Mouse (Mus musculus): ENCODE data around the gene Mrps23.
A peak's percentile ranks its signal among the peaks of the same experiment; 100 is the strongest.

Gene Mrps23

GRCm38 (mm10) chr11:88207697-88208096 is 3.5 kb downstream of the Mrps23 start:
- no peak for DNase-seq (ENCODE audit: low read depth, low spot score)

- no peak for DNase-seq (ENCODE audit: low read depth, low spot score)
These were observed 7.8 kb downstream of the Mrps23 start for GRCm38 (mm10) chr11:88211824-88212582.

GRCm38 (mm10) chr11:88213757-88214156 is 9.6 kb downstream of the Mrps23 start:
- peak; percentile 24 for DNase-seq (ENCODE audit: low read depth, low spot score)

GRCm38 (mm10) chr11:88214881-88215831 is 11.0 kb downstream of the Mrps23 start:
- peak; percentile 97 for DNase-seq (ENCODE audit: low read depth, low spot score)

GRCm38 (mm10) chr11:88216231-88216685 is 12.1 kb downstream of the Mrps23 start:
- peak; percentile 85 for DNase-seq (ENCODE audit: low read depth, low spot score)

DNA sequence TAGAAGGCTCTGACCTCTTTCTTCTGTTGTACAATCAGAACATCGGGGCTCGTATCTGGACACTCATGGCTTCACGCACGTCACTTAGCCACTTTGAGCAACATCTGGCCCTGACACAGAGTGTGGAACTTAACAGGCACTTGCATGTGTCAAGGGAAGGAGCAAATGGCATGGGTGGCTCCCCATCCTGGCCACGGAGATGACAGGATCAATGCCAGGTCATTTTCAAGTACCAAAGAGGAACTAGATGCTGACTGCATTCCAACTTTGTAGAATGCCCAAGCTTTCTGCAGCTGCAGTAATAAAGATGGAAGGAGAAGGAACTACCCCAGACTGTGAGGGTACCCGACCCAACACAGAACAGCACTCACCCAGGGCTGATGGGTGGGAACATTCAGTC is 14.0 kb downstream of the Mrps23 start:
- no peak for DNase-seq (ENCODE audit: low read depth, low spot score)

GRCm38 (mm10) chr11:88218586-88218985 is 14.4 kb downstream of the Mrps23 start:
- no peak for DNase-seq (ENCODE audit: low read depth, low spot score)

- DNase-seq (ENCODE audit: low read depth, low spot score) = no peak
These were observed 17.8 kb downstream of the Mrps23 start for GRCm38 (mm10) chr11:88221929-88222475.

DNA sequence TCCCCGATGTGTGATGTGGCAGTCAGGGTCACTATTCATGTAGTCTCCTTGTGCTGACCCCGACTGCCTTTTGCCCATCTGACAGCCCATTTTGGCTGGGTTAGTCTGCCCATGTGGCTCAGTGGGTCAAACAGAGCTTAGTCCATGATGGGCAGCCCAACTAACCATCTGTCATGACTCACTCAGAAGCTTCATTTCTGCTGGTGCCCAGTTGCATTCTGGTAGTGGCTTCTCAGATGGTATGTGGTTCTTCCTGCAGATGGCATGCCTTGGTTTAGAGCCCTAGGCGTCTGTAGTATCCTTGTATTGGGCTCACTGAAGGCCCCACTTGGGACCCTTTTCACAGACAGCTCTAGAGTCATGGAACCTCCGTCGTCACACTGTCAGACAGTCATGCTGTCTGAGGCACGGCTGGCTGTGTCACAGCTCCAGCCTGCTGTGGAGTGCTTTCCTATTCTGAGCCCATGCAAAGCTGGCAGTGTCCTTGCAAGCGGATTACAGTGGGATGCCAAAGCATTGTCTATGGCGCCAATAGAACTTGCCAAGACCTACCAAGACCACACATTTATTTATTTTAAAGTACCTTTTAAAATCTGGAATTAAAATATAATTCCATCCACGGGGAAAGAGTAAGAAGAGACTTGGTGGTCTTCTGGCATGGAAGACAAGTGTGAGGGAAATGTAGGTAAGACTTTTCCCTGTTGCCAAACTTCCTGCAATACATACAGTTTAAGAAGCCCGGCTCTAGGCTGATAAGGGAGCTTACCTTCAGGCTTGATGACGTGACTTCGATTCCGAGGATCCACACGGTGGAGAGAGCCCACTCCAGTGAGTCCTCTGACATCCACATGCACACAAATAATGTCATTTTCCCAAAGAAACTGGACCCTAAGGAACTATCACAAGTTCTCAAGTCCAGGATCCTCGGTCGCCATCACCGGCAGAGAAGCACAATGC is 23.1 kb downstream of the Mrps23 start:
- DNase-seq (ENCODE audit: low read depth, low spot score) = peak; percentile 60

- DNase-seq (ENCODE audit: low read depth, low spot score) = no peak
These were observed 27.1 kb downstream of the Mrps23 start for GRCm38 (mm10) chr11:88231213-88231790.

- peak; percentile 49 for DNase-seq (ENCODE audit: low read depth, low spot score)
These were observed 29.6 kb downstream of the Mrps23 start for GRCm38 (mm10) chr11:88233528-88234427.

- no peak for DNase-seq (ENCODE audit: low read depth, low spot score)
These were observed 30.6 kb downstream of the Mrps23 start for GRCm38 (mm10) chr11:88234789-88235188.

GRCm38 (mm10) chr11:88235221-88236203 is 31.3 kb downstream of the Mrps23 start:
- DNase-seq (ENCODE audit: low read depth, low spot score) = peak; percentile 65

DNA sequence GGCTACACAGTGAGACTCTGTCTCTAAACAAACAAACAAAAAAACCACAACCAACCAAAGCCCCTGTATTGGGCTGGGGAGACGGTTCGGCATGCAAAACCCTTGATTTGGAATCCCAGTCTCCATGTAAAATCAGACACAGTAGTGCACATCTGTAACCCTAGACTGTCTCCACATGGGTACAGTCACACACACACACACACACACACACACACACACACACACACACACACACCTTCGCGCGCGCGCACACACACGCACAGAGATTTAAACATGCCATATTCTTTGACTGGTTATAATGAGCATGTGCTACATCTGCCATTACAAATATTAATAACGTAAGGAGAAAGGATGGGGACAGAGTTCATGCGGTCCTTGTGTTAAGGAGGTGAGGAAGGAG is 36.1 kb downstream of the Mrps23 start:
- DNase-seq (ENCODE audit: low read depth, low spot score) = no peak

DNA sequence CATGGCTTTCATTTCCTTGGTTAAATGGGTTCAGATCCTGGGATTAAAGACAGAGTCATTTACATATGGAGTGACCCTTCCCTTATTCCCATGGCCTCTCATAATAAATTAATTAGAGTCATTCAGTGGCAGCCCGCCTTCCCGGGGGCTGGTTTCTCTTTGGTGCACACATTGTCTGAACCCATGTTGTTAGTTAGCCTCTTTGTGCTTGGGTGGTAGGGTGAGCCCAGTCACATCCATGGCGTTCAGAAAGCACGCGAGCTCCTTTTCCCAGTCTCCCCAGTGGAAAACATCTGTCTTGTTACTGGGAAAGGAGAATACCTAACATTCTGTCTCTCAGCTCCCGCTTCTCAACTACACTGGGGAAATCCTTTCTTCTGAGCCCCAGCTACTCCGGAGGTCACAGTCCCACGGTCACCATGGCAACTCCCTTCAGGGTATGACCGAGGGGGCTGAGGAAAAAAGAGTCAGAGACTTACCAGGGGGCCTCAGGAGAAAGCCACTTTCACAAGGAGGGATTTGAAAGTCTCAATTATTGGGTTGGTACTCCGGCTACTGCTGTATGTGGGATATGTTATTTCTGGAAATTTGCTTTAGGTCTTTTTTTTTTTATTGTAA is 36.7 kb downstream of the Mrps23 start:
- no peak for DNase-seq (ENCODE audit: low read depth, low spot score)

DNA sequence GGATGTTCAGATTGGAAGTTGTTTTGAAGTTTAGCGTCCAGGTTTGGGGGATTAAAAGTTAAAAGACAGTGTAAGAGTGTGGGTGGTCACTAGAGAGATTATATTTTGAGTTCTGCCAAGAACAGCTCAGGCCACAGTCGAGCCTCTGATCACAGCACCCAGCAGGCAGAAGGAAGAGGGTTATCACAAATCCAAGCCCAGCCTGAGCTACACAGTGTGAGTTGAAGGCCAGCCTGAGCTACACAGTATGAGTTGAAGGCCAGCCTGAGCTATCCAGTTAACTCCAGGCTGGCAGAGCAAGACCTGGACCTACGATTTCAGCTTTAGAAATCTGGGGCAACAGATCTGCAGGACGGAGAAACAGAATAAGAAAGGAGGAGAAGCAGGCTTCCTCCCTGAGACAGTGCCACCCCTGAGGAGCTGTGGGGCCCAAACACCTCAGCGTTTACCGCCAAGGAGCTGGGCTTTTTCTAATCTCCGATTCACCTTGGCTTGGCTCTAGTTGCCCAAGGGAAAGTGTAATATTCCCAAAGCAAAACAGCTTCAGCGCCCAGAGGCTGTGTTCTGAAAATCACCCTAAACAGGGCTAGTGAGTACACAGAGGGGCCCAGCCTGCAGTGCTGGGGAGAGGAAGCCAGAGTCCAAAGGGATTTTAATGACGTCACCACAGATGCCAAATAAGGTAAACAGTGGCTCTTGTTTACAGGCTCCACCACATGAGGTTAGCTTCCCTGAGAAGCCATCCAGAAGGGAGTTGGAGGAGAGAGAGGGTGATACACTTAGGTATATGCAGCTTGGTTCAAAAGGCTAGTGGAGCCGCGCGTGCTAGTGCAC is 37.5 kb downstream of the Mrps23 start:
- DNase-seq (ENCODE audit: low read depth, low spot score) = no peak

GRCm38 (mm10) chr11:88245581-88246170 is 41.5 kb downstream of the Mrps23 start:
- DNase-seq (ENCODE audit: low read depth, low spot score) = peak; percentile 84
